ENCODE assay signal across 10 mouse cellular contexts in genomic region chr5:115630291-115630690, GRCm38 (mm10). TPM values are rescaled to one million over a fixed set of nuclear protein-coding genes. Genes with fewer than 3 reads are reported as not detected.
A peak's percentile ranks its signal among the peaks of the same experiment; 100 is the strongest.
DNase-seq lines count a peak whose midpoint lies in the region; ATAC-seq and TF ChIP-seq lines count a peak whose summit lies in the region.
"Had no signal": no experiment of that assay in that cellular context is flagged by ENCODE, and none has a peak within 500 bp of the region (broad histone marks: within the 10 kb centered on the region; RNA-seq: fewer than 3 reads in every experiment).

No protein-coding gene starts in this region.

- peak overlapping the region; percentile 79; the same call in 1 of the 2 replicates for H3K4me2 ChIP-seq in limb, embryonic 12.5 days
- no peak overlapping the region for H3K4me2 ChIP-seq in limb, embryonic 14.5 days (replicated peaks; ENCODE audit: low read depth, low read length, severe bottlenecking)

- 45% methylated on average over 5 of the region's 5 CpGs for WGBS in limb, embryonic 12.5 days
- 50% methylated on average over 5 of the region's 5 CpGs for WGBS in limb, embryonic 10.5 days
- WGBS in limb, embryonic 14.5 days = 37% methylated on average over 5 of the region's 5 CpGs

- intact Hi-C loops in left cerebral cortex, postnatal 10 days (cut with DNase I) = no loop called here

- H3K4me1 ChIP-seq in limb, embryonic 12.5 days (replicated peaks) = peaks cover 23% of the 10 kb centered on the region
- peaks cover 31% of the 10 kb centered on the region for H3K4me1 ChIP-seq in limb, embryonic 10.5 days
- H3K4me1 ChIP-seq in E14TG2a.4 (replicated peaks; ENCODE audit: low read depth, low read length) = peaks cover 61% of the 10 kb centered on the region
- H3K4me1 ChIP-seq in G1E (ENCODE audit: insufficient read depth, low read depth, low read length) = peaks cover 81% of the 10 kb centered on the region
- peaks cover 14% of the 10 kb centered on the region for H3K4me1 ChIP-seq in limb, embryonic 14.5 days (ENCODE audit: control insufficient read depth, insufficient read depth, low read length)

- peak overlapping the region; percentile 90; the same call in 1 of the 2 replicates for H3K9ac ChIP-seq in limb, embryonic 12.5 days (replicated peaks)
- no peak overlapping the region for H3K9ac ChIP-seq in limb, embryonic 14.5 days (ENCODE audit: low read depth, low read length, severe bottlenecking)

- DNase-seq in limb, embryonic 10.5 days (ENCODE audit: low spot score) = no peak
- no peak for DNase-seq in G1E (ENCODE audit: low spot score)
- no peak for DNase-seq in limb, embryonic 14.5 days (ENCODE audit: low spot score)
- no peak for DNase-seq in left cerebral cortex, postnatal 10 days (ENCODE audit: extremely low spot score in 1 of 2, low spot score in 2 of 2)
- DNase-seq: cerebellum, postnatal 10 days had no signal

- H3K4me3 ChIP-seq in limb, embryonic 12.5 days (replicated peaks) = peak overlapping the region; percentile 85; the same call in 1 of the 2 replicates
- no peak overlapping the region for H3K4me3 ChIP-seq in limb, embryonic 10.5 days
- H3K4me3 ChIP-seq in E14TG2a.4 (replicated peaks; ENCODE audit: low read length) (peak overlapping the region; percentile 97), G1E (ENCODE audit: low read depth, low read length) (peak overlapping the region; percentile 94)
- 0 out of 2 replicates have a peak overlapping the region, but pooled peaks have one; percentile 81 for H3K4me3 ChIP-seq in limb, embryonic 14.5 days (replicated peaks; ENCODE audit: low read length)

- ATAC-seq in limb, embryonic 12.5 days (ENCODE audit: insufficient number of reproducible peaks, insufficient read depth, low FRiP score, low TSS enrichment, low read depth) = no peak
- no peak for ATAC-seq in G1E (ENCODE audit: extremely low read depth, insufficient number of reproducible peaks, low FRiP score, poor library complexity, severe bottlenecking)
- no peak for ATAC-seq in limb, embryonic 14.5 days (ENCODE audit: low FRiP score, low read depth)
- ATAC-seq in erythroid progenitor cell, adult 5-6 weeks (replicated peaks; ENCODE audit: low FRiP score, poor library complexity, severe bottlenecking) = no peak
- ATAC-seq: forebrain, embryonic 15.5 days; Patski had no signal

- H3K9me3 ChIP-seq in limb, embryonic 12.5 days = no peaks in the 10 kb centered on the region
- no peaks in the 10 kb centered on the region for H3K9me3 ChIP-seq in limb, embryonic 10.5 days (replicated peaks)
- H3K9me3 ChIP-seq in E14TG2a.4 (ENCODE audit: low read length) = no peaks in the 10 kb centered on the region
- H3K9me3 ChIP-seq in G1E (replicated peaks) = no peaks in the 10 kb centered on the region
- no peaks in the 10 kb centered on the region for H3K9me3 ChIP-seq in limb, embryonic 14.5 days (ENCODE audit: control insufficient read depth, low read length)
- H3K9me3 ChIP-seq: forebrain, embryonic 15.5 days had no signal

- TF ChIP-seq POLR2A in limb, embryonic 14.5 days (IDR thresholded peaks at IDR 0.05; ENCODE audit: borderline replicate concordance, extremely low read depth, insufficient read depth, insufficient read length) = no peak

- H3K27me3 ChIP-seq in limb, embryonic 12.5 days = no peaks in the 10 kb centered on the region
- no peaks in the 10 kb centered on the region for H3K27me3 ChIP-seq in limb, embryonic 10.5 days (ENCODE audit: low read depth, poor library complexity, severe bottlenecking)
- H3K27me3 ChIP-seq in E14TG2a.4 (ENCODE audit: insufficient read depth, low read length) = peaks cover 5% of the 10 kb centered on the region; the same call in 1 of the 2 replicates
- no peaks in the 10 kb centered on the region for H3K27me3 ChIP-seq in G1E (ENCODE audit: insufficient read depth, low read length)
- no peaks in the 10 kb centered on the region for H3K27me3 ChIP-seq in limb, embryonic 14.5 days (ENCODE audit: control insufficient read depth, insufficient read depth, low read length)
- H3K27me3 ChIP-seq: forebrain, embryonic 15.5 days; Patski had no signal

- H3K36me3 ChIP-seq in limb, embryonic 12.5 days = peaks cover 5% of the 10 kb centered on the region
- peaks cover 12% of the 10 kb centered on the region for H3K36me3 ChIP-seq in limb, embryonic 10.5 days
- H3K36me3 ChIP-seq in E14TG2a.4 (ENCODE audit: insufficient read depth, low read length) = peaks cover 22% of the 10 kb centered on the region
- H3K36me3 ChIP-seq in G1E (replicated peaks) = peaks cover 38% of the 10 kb centered on the region
- peaks cover 5% of the 10 kb centered on the region for H3K36me3 ChIP-seq in limb, embryonic 14.5 days (ENCODE audit: control insufficient read depth, insufficient read depth, low read length)
- H3K36me3 ChIP-seq: forebrain, embryonic 15.5 days had no signal

- no peak overlapping the region for H3K27ac ChIP-seq in limb, embryonic 12.5 days
- no peak overlapping the region for H3K27ac ChIP-seq in limb, embryonic 10.5 days
- H3K27ac ChIP-seq in limb, embryonic 14.5 days (replicated peaks; ENCODE audit: low read depth, low read length) = no peak overlapping the region

- no peak for TF ChIP-seq CTCF in E14TG2a.4 (conservative IDR thresholded peaks at IDR 0.05; ENCODE audit: low read length)
- no peak for TF ChIP-seq CTCF in G1E (IDR thresholded peaks at IDR 0.05; ENCODE audit: low read depth, low read length)

RNA-seq across cellular contexts. Expression of gene Rab35, which starts 1.4 kb away (rescaled TPM):
- polyA plus RNA-seq in limb, embryonic 12.5 days (2016; fragmentation: Nextera tagmentation; extraction: Ambion mirVana) = 14.5 and 17.7 TPM in 2 replicates
- 14.9 and 15.4 TPM in 2 replicates for polyA plus RNA-seq in limb, embryonic 10.5 days (2016; fragmentation: Nextera tagmentation; extraction: Ambion mirVana)
- total RNA-seq in G1E (2014; fragmentation: Nextera tagmentation) (62.2 and 63.3 TPM in 2 replicates), G1E (2017) (69.1 and 78.2 TPM in 2 replicates)
- polyA plus RNA-seq in G1E (2012) = 74.5 and 88.3 TPM in 2 replicates
- polyA plus RNA-seq in limb, embryonic 14.5 days (2012; rRNA removed) = 62.6 and 65.2 TPM in 2 replicates
- 19.8 and 22.4 TPM in 2 replicates for polyA plus RNA-seq in limb, embryonic 14.5 days (2014; fragmentation: Nextera tagmentation; extraction: Ambion mirVana)
- 10 to 100 TPM; 91.6 to 94.6 TPM for total RNA-seq in left cerebral cortex, postnatal 10 days (2021)
- total RNA-seq in erythroid progenitor cell, adult 5-6 weeks (2015; ENCODE audit: low replicate concordance) = 33.5 and 53.7 TPM in 2 replicates
- 46.8 and 49.4 TPM in 2 replicates for total RNA-seq in erythroid progenitor cell, adult 5-6 weeks (2017; ENCODE audit: low replicate concordance)
